Mouse (Mus musculus): ENCODE data around the gene Tcl1b2.
"Not testable (repeated sequence)": the region's sequence is repeated elsewhere in the genome, so short reads cannot be mapped to it uniquely, and the experiment has no call there.

Gene Tcl1b2

GRCm38 (mm10) chr12:105145714-105146113 is at the start of gene Tcl1b2:
Gene Tcl1b2, plus strand, starts transcription at chr12:105146014.
- DNase-seq (ENCODE audit: low spot score in 2 of 2), result no peak

GRCm38 (mm10) chr12:105099466-105100044 is 46.3 kb upstream of the Tcl1b2 start:
- DNase-seq (ENCODE audit: low spot score in 2 of 2), result no peak

GRCm38 (mm10) chr12:105102901-105103300 is 42.9 kb upstream of the Tcl1b2 start:
- no peak for DNase-seq (ENCODE audit: low spot score in 2 of 2)

GRCm38 (mm10) chr12:105104036-105104435 is 41.8 kb upstream of the Tcl1b2 start:
- peak; percentile 73 to 89 for DNase-seq (ENCODE audit: low spot score in 2 of 2)

GRCm38 (mm10) chr12:105105326-105105725 is 40.5 kb upstream of the Tcl1b2 start:
- no peak for DNase-seq (ENCODE audit: low spot score in 2 of 2)

- no peak for DNase-seq (ENCODE audit: low spot score in 2 of 2)
Observed at GRCm38 (mm10) chr12:105108856-105109255, 37.0 kb upstream of the Tcl1b2 start.

- no peak for DNase-seq (ENCODE audit: low spot score in 2 of 2)
Observed at GRCm38 (mm10) chr12:105109406-105109805, 36.4 kb upstream of the Tcl1b2 start.

- DNase-seq (ENCODE audit: low spot score in 2 of 2), result no peak
Observed at GRCm38 (mm10) chr12:105109812-105110211, 36.0 kb upstream of the Tcl1b2 start.

GRCm38 (mm10) chr12:105112321-105112988 is 33.4 kb upstream of the Tcl1b2 start:
- peak in 1 of 2 experiments; percentile 26 for DNase-seq (ENCODE audit: low spot score in 2 of 2)

- no peak for DNase-seq (ENCODE audit: low spot score in 2 of 2)
Observed at GRCm38 (mm10) chr12:105116648-105117047, 29.2 kb upstream of the Tcl1b2 start.

GRCm38 (mm10) chr12:105125362-105125761 is 20.5 kb upstream of the Tcl1b2 start:
- no peak for DNase-seq (ENCODE audit: low spot score in 2 of 2)

GRCm38 (mm10) chr12:105126516-105126915 is 19.3 kb upstream of the Tcl1b2 start:
- no peak for DNase-seq (ENCODE audit: low spot score in 2 of 2)

GRCm38 (mm10) chr12:105127607-105128006 is 18.2 kb upstream of the Tcl1b2 start:
- no peak for DNase-seq (ENCODE audit: low spot score in 2 of 2)

- not testable (repeated sequence) for DNase-seq (ENCODE audit: low spot score in 2 of 2)
Observed at GRCm38 (mm10) chr12:105129494-105130205, 16.2 kb upstream of the Tcl1b2 start.

- DNase-seq (ENCODE audit: low spot score in 2 of 2), result not testable (repeated sequence)
Observed at GRCm38 (mm10) chr12:105134167-105134566, 11.6 kb upstream of the Tcl1b2 start.

GRCm38 (mm10) chr12:105134826-105135225 is 11.0 kb upstream of the Tcl1b2 start:
- not testable (repeated sequence) for DNase-seq (ENCODE audit: low spot score in 2 of 2)

- DNase-seq (ENCODE audit: low spot score in 2 of 2), result not testable (repeated sequence)
Observed at GRCm38 (mm10) chr12:105137729-105138128, 8.1 kb upstream of the Tcl1b2 start.

GRCm38 (mm10) chr12:105143096-105143495 is 2.7 kb upstream of the Tcl1b2 start:
- DNase-seq (ENCODE audit: low spot score in 2 of 2), result no peak

GRCm38 (mm10) chr12:105144928-105145327 is 886 bp upstream of the Tcl1b2 start:
- DNase-seq (ENCODE audit: low spot score in 2 of 2), result not testable (repeated sequence)

- DNase-seq (ENCODE audit: low spot score in 2 of 2), result not testable (repeated sequence)
Observed at GRCm38 (mm10) chr12:105155286-105155685, 9.5 kb downstream of the Tcl1b2 start.

GRCm38 (mm10) chr12:105158842-105159241 is 13.0 kb downstream of the Tcl1b2 start:
- DNase-seq (ENCODE audit: low spot score in 2 of 2), result no peak

GRCm38 (mm10) chr12:105159390-105159789 is 13.6 kb downstream of the Tcl1b2 start, which contains the start of gene Tcl1b1:
Gene Tcl1b1, plus strand, starts transcription at chr12:105159690.
- no peak for DNase-seq (ENCODE audit: low spot score in 2 of 2)

GRCm38 (mm10) chr12:105166734-105167133 is 20.9 kb downstream of the Tcl1b2 start:
- DNase-seq (ENCODE audit: low spot score in 2 of 2), result no peak

Data from cerebellum, postnatal 4 days (tissue).